Mouse (Mus musculus): ENCODE measurements around the gene Gm34653.

- TF ChIP-seq CTCF (IDR thresholded peaks at IDR 0.05; ENCODE audit: low read depth), result no peak
- no peak for TF ChIP-seq EP300 (IDR thresholded peaks at IDR 0.05; ENCODE audit: low read depth)
These were observed 14.9 kb downstream of the Gm34653 start for GRCm38 (mm10) chr2:34847702-34848101.
